Mouse (Mus musculus): ENCODE results near the gene Aox1. TPM values are rescaled to one million over a fixed set of nuclear protein-coding genes. Genes with fewer than 3 reads are reported as not detected.
"Not testable (repeated sequence)": the region's sequence is repeated elsewhere in the genome, so short reads cannot be mapped to it uniquely, and the experiment has no call there.

Aox1 gene
- total RNA-seq (2018; cell fraction: chromatin; rRNA removed) = 1 to 10 TPM in 23 of 26 experiments, under 1 TPM in 3; 0.50 to 7.5 (median 1.9) TPM
- under 1 TPM in 24 of 26 experiments, not detected in 2; 0.03 to 0.45 (median 0.17) TPM for total RNA-seq (2018; cell fraction: cytosol; rRNA removed)
- 1 to 10 TPM in 11 of 26 experiments, under 1 TPM in 14, not detected in 1; 0.16 to 2.5 (median 0.83) TPM for total RNA-seq (2018; cell fraction: nucleus; rRNA removed)
- polyA plus RNA-seq (2018) = 0.04 to 0.10 TPM (median 0.09 TPM) in 3 replicates

GRCm38 (mm10) chr1:58029636-58030117 lies at the start of gene Aox1:
TSS of gene Aox1 (plus strand) at chr1:58029931.
- Histone ChIP-seq H3K79me2 (ENCODE audit: inconsistent target) (no peaks in the 10 kb centered on the region), H3K4me3 (ENCODE audit: inconsistent target) (peak within 1 kb of the TSS; percentile 17), H3K36me3 (ENCODE audit: inconsistent target) (no peaks in the 10 kb centered on the region), H3K27ac (no peak within 1 kb of the TSS)
- WGBS (ENCODE audit: missing documents) = 8% methylated on average over 12 of the region's 12 CpGs

- WGBS (ENCODE audit: missing documents) = 87% methylated on average over 6 of the region's 6 CpGs
- Histone ChIP-seq H3K27ac (no peak overlapping the region), H3K36me3 (ENCODE audit: inconsistent target) (no peaks in the 10 kb centered on the region), H3K4me3 (ENCODE audit: inconsistent target) (no peak overlapping the region), H3K79me2 (ENCODE audit: inconsistent target) (no peaks in the 10 kb centered on the region)
Measured at GRCm38 (mm10) chr1:57989052-57989600, 40.6 kb upstream of the Aox1 start.

DNA sequence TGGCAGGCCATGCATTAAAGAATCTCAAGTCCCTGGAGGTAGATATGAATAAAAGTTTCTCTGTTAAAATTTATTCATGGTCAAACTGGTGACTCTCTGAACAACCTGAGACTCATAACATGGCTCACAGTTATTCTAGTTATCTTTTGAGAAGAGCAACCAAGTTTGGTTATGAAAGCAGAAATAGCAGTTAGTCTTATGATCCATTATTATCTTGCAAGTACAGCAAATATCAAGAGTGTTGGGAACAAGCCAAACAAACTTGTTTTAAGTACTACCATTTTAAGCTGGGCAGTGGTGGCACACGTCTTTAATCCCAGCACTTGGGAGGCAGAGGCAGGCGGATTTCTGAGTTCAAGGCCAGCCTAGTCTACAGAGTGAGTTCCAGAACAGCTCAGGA lies 38.5 kb upstream of the Aox1 start:
- WGBS (ENCODE audit: missing documents) = 89% methylated on average over 2 of the region's 2 CpGs
- Histone ChIP-seq H3K4me3 (ENCODE audit: inconsistent target) (no peak overlapping the region), H3K27ac (no peak overlapping the region), H3K79me2 (ENCODE audit: inconsistent target) (peaks cover 2% of the 10 kb centered on the region), H3K36me3 (ENCODE audit: inconsistent target) (no peaks in the 10 kb centered on the region)

DNA sequence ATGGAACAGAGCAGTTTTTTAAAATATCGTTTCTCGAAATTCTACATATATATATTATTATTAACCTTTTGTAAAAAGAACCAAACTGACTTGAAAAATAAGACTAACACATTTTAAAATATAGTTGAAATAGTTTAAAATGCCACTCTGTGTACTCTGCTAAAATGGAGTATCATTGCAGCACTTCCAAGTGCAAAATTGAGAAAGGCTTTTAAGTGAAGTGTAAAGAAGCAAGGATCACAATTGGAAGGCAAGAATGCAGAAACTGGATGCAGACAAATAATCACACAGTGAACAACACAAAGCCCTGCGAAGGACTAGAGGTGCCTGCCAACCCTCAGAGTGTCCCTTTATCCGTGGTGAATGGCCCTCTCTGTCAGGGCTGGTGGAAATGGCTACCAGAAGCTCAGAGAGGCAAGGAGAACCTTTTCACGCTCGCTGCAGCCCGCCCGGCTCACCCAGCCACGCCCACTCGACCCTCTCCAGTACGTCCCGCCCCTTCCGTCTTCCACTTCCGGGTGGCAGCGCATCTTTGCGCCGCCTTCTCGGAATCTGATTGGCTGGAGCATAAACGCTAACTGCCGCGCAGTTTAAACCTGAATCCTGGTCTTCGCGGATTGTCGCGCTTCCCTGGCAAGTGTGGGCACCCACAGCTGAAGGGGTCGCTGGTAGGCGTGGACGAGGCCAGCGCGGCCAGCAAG lies 34.1 kb upstream of the Aox1 start, which contains the start of gene Sgo2a:
Gene Sgo2a (plus strand): TSS at position 540 of the 701 bp plus-strand sequence.
- Histone ChIP-seq H3K79me2 (ENCODE audit: inconsistent target) (peaks cover 45% of the 10 kb centered on the region), H3K27ac (peak within 1 kb of the TSS; percentile 51), H3K36me3 (ENCODE audit: inconsistent target) (no peaks in the 10 kb centered on the region), H3K4me3 (ENCODE audit: inconsistent target) (peak within 1 kb of the TSS; percentile 95)
- 7% methylated on average over 30 of the region's 30 CpGs for WGBS (ENCODE audit: missing documents)

- H3K79me2 ChIP-seq (ENCODE audit: inconsistent target) = peaks cover 50% of the 10 kb centered on the region
- peak overlapping the region; percentile 51 for H3K27ac ChIP-seq
- WGBS (ENCODE audit: missing documents) = 1% methylated on average over 29 of the region's 29 CpGs
- H3K36me3 ChIP-seq (ENCODE audit: inconsistent target) = no peaks in the 10 kb centered on the region
- peak overlapping the region; percentile 95 for H3K4me3 ChIP-seq (ENCODE audit: inconsistent target)
Measured at GRCm38 (mm10) chr1:57996133-57996615, 33.6 kb upstream of the Aox1 start.

- 96% methylated on average over 3 of the region's 3 CpGs for WGBS (ENCODE audit: missing documents)
- no peak overlapping the region for H3K4me3 ChIP-seq (ENCODE audit: inconsistent target)
Measured at GRCm38 (mm10) chr1:57998146-57998545, 31.6 kb upstream of the Aox1 start.

DNA sequence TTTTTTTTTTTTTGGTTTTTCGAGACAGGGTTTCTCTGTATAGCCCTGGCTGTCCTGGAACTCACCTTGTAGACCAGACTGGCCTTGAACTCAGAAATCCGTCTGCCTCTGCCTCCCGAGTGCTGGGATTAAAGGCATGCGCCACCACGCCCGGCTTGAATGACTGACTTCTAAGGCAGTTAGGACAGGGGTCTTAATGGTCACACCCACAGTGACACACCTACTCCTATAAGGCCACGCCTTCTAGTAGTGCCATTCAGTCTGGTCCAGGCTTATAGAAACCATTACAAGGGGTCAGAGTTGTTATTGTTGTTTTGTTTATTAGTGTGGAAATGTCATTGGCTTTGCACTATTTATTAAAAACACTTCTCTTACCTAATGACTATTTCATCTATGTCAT lies 23.3 kb upstream of the Aox1 start:
- not testable (repeated sequence) for H3K36me3 ChIP-seq (ENCODE audit: inconsistent target); H3K27ac ChIP-seq; H3K79me2 ChIP-seq (ENCODE audit: inconsistent target); H3K4me3 ChIP-seq (ENCODE audit: inconsistent target)
- 95% methylated on average over 4 of the region's 7 CpGs for WGBS (ENCODE audit: missing documents)

More at GRCm38 (mm10) chr1:57998146-57998545, 31.6 kb upstream of the Aox1 start:
- H3K27ac ChIP-seq = no peak overlapping the region
- no peaks in the 10 kb centered on the region for H3K36me3 ChIP-seq (ENCODE audit: inconsistent target)
- peaks cover 50% of the 10 kb centered on the region for H3K79me2 ChIP-seq (ENCODE audit: inconsistent target)

DNA sequence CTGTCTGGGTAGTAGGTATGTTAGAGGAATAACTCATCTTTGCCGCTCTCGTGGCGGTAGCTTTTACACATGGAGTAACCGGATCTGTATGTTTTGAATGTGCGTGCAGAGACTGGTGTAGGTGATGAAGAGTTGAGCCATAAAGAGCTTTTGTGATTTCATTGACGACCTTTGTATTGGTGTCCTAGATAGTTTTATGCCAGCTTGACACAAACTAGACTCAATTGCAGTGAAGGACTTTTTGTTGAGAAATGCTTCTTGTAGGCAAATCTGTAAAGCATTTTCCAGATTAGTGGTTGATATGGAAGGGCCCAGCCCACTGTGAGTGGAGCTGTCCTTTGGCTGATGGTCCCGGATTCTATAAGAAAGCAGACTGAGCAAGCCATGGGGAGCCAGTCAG lies 10.9 kb upstream of the Aox1 start, which contains the start of gene Kctd18:
Gene Kctd18 (minus strand): TSS at position 101 of the 400 bp plus-strand sequence.
- no peak within 1 kb of the TSS for H3K4me3 ChIP-seq (ENCODE audit: inconsistent target)
- H3K36me3 ChIP-seq (ENCODE audit: inconsistent target) = no peaks in the 10 kb centered on the region
- 96% methylated on average over 7 of the region's 7 CpGs for WGBS (ENCODE audit: missing documents)
- no peaks in the 10 kb centered on the region for H3K79me2 ChIP-seq (ENCODE audit: inconsistent target)
- no peak within 1 kb of the TSS for H3K27ac ChIP-seq

DNA sequence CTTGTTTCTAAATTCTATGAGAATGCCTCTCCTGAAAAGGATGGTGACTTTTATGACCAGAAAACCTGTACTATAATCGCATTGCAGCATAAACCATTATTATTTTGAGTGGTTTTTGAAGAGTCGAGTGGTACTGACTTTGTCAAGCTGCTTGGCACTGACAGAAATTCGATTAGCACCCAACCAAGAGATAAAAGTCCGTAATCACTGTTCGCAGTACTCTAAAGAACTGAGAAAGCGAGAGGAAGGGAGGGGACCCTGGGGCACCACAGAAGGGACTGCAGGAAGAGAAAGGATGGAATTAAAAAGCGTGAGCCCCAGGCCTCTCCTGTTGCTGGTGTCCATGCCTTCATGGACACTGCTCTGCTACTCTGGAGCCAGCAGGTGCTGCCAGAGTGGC lies 2.0 kb upstream of the Aox1 start:
- no peak overlapping the region for H3K4me3 ChIP-seq (ENCODE audit: inconsistent target)
- H3K79me2 ChIP-seq (ENCODE audit: inconsistent target) = no peaks in the 10 kb centered on the region
- 94% methylated on average over 7 of the region's 7 CpGs for WGBS (ENCODE audit: missing documents)
- no peaks in the 10 kb centered on the region for H3K36me3 ChIP-seq (ENCODE audit: inconsistent target)
- no peak overlapping the region for H3K27ac ChIP-seq

- peak overlapping the region; percentile 17; the same call in 1 of the 2 replicates for H3K4me3 ChIP-seq (ENCODE audit: inconsistent target)
- 59% methylated on average over 13 of the region's 13 CpGs for WGBS (ENCODE audit: missing documents)
- no peaks in the 10 kb centered on the region for H3K79me2 ChIP-seq (ENCODE audit: inconsistent target)
- H3K27ac ChIP-seq = no peak overlapping the region
- H3K36me3 ChIP-seq (ENCODE audit: inconsistent target) = no peaks in the 10 kb centered on the region
Measured at GRCm38 (mm10) chr1:58030156-58030871, 583 bp downstream of the Aox1 start.

DNA sequence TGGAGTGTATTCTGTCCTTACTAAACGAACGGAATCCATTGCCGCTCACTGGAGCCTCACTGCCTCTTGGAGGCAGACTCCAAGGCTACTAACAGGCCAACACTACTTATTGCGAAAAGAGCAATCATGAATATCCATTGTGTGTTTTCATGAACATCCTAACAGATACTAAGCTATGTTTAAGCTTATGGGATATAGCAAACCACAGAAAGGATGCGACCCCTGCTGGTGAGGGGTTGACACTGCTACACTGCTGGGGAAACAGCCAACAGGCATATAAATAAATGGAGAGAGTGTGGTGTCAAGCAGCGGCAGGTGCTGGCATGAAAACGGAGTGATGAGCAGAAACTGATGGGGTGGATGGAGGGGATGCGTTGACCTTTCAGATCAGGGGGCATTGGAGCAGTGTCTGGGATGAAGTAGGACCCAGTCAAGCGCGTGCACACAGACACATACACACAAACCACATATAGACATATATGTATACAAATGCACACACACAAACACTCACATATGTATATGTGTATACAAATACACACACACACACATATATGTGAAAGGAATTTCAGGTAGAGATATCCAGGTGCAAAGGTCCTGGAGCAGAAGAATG lies 1.5 kb downstream of the Aox1 start:
- H3K79me2 ChIP-seq (ENCODE audit: inconsistent target) = no peaks in the 10 kb centered on the region
- WGBS (ENCODE audit: missing documents) = 65% methylated on average over 10 of the region's 10 CpGs

DNA sequence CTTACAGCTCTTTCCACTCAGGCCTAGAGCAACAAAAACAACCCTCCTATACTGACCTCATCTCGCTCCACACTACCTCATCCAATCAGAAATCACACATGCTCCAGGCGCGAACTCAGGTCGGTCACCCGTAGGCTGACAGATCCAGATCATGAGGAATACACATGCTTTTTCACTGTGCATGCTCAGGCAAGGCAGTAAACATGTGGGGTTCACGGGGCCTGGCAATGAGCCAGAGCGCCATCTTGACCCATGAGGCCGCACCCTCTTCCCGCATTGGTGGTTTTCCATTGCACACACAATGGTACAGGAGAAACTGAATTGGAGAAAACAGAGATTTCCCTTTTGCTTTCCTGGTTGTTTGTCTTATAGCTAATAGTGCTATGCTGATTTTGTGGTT lies 7.6 kb downstream of the Aox1 start:
- not testable (repeated sequence) for H3K79me2 ChIP-seq (ENCODE audit: inconsistent target); H3K4me3 ChIP-seq (ENCODE audit: inconsistent target); H3K27ac ChIP-seq; H3K36me3 ChIP-seq (ENCODE audit: inconsistent target)
- 95% methylated on average over 9 of the region's 9 CpGs for WGBS (ENCODE audit: missing documents)

More for the DNA sequence above, 1.5 kb downstream of the Aox1 start:
- Histone ChIP-seq H3K4me3 (ENCODE audit: inconsistent target) (no peak overlapping the region), H3K27ac (no peak overlapping the region), H3K36me3 (ENCODE audit: inconsistent target) (no peaks in the 10 kb centered on the region)

GRCm38 (mm10) chr1:58045076-58045475 lies 15.3 kb downstream of the Aox1 start:
- no peaks in the 10 kb centered on the region for H3K36me3 ChIP-seq (ENCODE audit: inconsistent target)
- H3K27ac ChIP-seq = no peak overlapping the region
- no peaks in the 10 kb centered on the region for H3K79me2 ChIP-seq (ENCODE audit: inconsistent target)
- 65% methylated on average over 3 of the region's 3 CpGs for WGBS (ENCODE audit: missing documents)
- H3K4me3 ChIP-seq (ENCODE audit: inconsistent target) = no peak overlapping the region

GRCm38 (mm10) chr1:58045546-58045945 lies 15.8 kb downstream of the Aox1 start:
- no peak overlapping the region for H3K4me3 ChIP-seq (ENCODE audit: inconsistent target)
- no peaks in the 10 kb centered on the region for H3K79me2 ChIP-seq (ENCODE audit: inconsistent target)
- H3K27ac ChIP-seq = no peak overlapping the region
- WGBS (ENCODE audit: missing documents) = 97% methylated on average over 5 of the region's 5 CpGs
- H3K36me3 ChIP-seq (ENCODE audit: inconsistent target) = no peaks in the 10 kb centered on the region
